Mouse (Mus musculus): ENCODE results near the gene Gm21874. TPM values are rescaled to one million over a fixed set of nuclear protein-coding genes. Genes with fewer than 3 reads are reported as not detected.
"Not testable (repeated sequence)": the region's sequence is repeated elsewhere in the genome, so short reads cannot be mapped to it uniquely, and the experiment has no call there.

Gm21874 gene
- total RNA-seq (2014; rRNA removed), result not detected in 2 replicates
- polyA plus RNA-seq (2015; fragmentation: Nextera tagmentation; extraction: Ambion mirVana), result not detected in 2 replicates

- DNase-seq (ENCODE audit: low spot score); H3K4me3 ChIP-seq (ENCODE audit: low read length); H3K9me3 ChIP-seq (ENCODE audit: low read length); H3K9ac ChIP-seq (replicated peaks; ENCODE audit: low read length); ATAC-seq; H3K27ac ChIP-seq; H3K27me3 ChIP-seq (ENCODE audit: insufficient read depth, low read length); H3K4me2 ChIP-seq (ENCODE audit: low read depth, low read length); H3K36me3 ChIP-seq (ENCODE audit: insufficient read depth, low read length); H3K4me1 ChIP-seq (ENCODE audit: insufficient read depth, low read length): not testable (repeated sequence)
Measured at GRCm38 (mm10) chrY:9416048-9416447, at the start of gene Gm21874. Gene Gm21874, minus strand, starts transcription at chrY:9416148.

Other genes with a start within 250 kb of the Gm21874 start
- not detected in 2 replicates for gene Gm21721, start 214.0 kb downstream of the Gm21874 start, total RNA-seq (2014; rRNA removed)
- gene Gm21721, start 214.0 kb downstream of the Gm21874 start, polyA plus RNA-seq (2015; fragmentation: Nextera tagmentation; extraction: Ambion mirVana), result not detected in 2 replicates
- gene Gm21812, start 69.0 kb downstream of the Gm21874 start, total RNA-seq (2014; rRNA removed), result not detected in 2 replicates
- gene Gm21812, start 69.0 kb downstream of the Gm21874 start, polyA plus RNA-seq (2015; fragmentation: Nextera tagmentation; extraction: Ambion mirVana), result not detected in 2 replicates

Measured in hindbrain, postnatal 0 days (tissue).